Mouse (Mus musculus): ENCODE measurements around the gene Samd10. TPM values are rescaled to one million over a fixed set of nuclear protein-coding genes. Genes with fewer than 3 reads are reported as not detected.

Gene Samd10
- polyA plus RNA-seq, 1 experiment from 2014 or later, result 52.0 TPM

DNA sequence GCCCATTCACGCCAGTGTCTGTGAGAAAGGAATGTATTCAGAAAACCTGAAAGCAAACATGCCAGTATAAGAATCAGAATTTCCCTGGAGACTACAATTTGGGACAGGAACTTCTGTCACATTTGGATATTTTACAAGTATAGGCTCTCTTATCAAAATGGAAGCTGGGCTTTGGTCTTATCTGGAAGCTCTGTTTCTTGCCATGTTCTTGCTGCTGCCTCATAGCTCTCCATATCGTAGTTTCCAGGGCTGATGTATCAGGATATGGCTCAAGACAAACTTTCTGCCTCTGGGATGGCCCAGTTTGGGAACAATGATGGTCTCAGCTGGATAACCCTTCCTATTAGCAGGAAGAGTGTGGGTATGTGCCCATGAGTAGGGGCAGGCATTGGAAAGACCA is 22.4 kb downstream of the Samd10 start:
- no peaks in the 10 kb centered on the region for H3K27me3 ChIP-seq (ENCODE audit: control insufficient read depth, insufficient read depth, low read length)
- H3K27ac ChIP-seq (ENCODE audit: low read depth, low read length), result no peak overlapping the region
- ATAC-seq (replicated peaks; ENCODE audit: low FRiP score), result no peak
- H3K36me3 ChIP-seq (ENCODE audit: control insufficient read depth, insufficient read depth, low read length), result no peaks in the 10 kb centered on the region
- no peak overlapping the region for H3K4me2 ChIP-seq (ENCODE audit: low read depth, low read length, severe bottlenecking)
- no peak overlapping the region for H3K9ac ChIP-seq (ENCODE audit: low read length)
- no peaks in the 10 kb centered on the region for H3K9me3 ChIP-seq (ENCODE audit: control insufficient read depth, low read length)
- WGBS, result 86% methylated on average over 2 of the region's 2 CpGs
- H3K4me1 ChIP-seq (replicated peaks; ENCODE audit: control insufficient read depth, insufficient read depth, low read length), result peaks cover 4% of the 10 kb centered on the region; the same call in 1 of the 2 replicates
- no peak overlapping the region for H3K4me3 ChIP-seq (ENCODE audit: low read depth, low read length)
- no peak for DNase-seq (ENCODE audit: low spot score)

DNA sequence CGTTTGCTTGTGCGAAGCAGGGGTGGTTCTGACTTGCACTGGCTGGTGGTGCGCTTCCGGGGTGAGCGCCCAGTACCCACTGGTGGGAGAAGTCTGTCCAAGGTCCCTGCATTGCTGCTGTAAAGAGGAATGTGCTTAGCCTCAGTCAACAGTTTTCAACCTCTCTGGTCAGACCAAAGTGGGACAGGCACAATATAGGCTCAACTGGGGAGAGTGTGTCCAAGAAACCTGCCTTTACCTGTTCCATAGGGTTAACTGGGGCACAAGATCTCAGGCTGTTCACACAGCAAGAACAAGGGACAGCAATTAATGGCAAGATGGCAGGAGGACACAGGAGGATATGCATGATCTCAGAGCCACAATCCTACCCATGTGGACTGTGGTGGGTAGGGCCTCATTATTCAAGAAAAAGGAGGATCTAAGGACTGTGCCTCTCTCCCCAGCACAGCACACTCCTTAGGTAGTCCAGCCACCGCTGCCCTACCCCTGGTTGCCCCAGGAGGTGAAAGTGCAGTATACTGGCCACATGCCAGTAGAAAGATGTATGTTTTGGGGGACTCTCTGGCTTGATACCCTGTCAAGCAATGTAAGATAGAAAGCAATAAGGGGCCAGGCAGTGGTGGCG is 24.0 kb downstream of the Samd10 start:
- peak; percentile 34 for DNase-seq (ENCODE audit: low spot score)
- H3K27ac ChIP-seq (ENCODE audit: low read depth, low read length), result no peak overlapping the region
- H3K4me3 ChIP-seq (ENCODE audit: low read depth, low read length), result no peak overlapping the region
- ATAC-seq (replicated peaks; ENCODE audit: low FRiP score), result no peak
- no peak overlapping the region for H3K9ac ChIP-seq (ENCODE audit: low read length)
- H3K36me3 ChIP-seq (ENCODE audit: control insufficient read depth, insufficient read depth, low read length), result no peaks in the 10 kb centered on the region
- WGBS, result 93% methylated on average over 7 of the region's 7 CpGs
- no peaks in the 10 kb centered on the region for H3K9me3 ChIP-seq (ENCODE audit: control insufficient read depth, low read length)
- H3K4me2 ChIP-seq (ENCODE audit: low read depth, low read length, severe bottlenecking), result no peak overlapping the region
- no peaks in the 10 kb centered on the region for H3K27me3 ChIP-seq (ENCODE audit: control insufficient read depth, insufficient read depth, low read length)
- no peaks in the 10 kb centered on the region for H3K4me1 ChIP-seq (replicated peaks; ENCODE audit: control insufficient read depth, insufficient read depth, low read length)

DNA sequence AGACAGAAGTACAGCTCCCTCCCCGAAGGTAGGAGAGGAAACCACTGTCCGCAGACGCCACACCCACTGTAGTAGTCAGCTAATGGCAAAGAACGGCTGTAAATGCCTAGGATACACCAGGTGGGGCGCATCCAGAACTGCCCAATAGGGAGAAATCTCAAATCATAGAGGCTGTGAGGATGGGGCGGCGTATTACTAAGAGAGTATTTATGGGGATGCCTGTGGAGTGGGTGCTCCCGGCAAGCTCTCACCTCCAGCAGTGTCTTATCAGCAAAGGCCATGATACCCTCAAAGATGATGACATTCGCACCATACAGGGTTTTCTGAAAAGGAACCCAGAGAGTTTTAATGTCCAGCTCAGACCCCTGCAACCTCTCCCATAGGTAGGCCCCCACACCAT is 25.1 kb downstream of the Samd10 start:
- WGBS, result 90% methylated on average over 9 of the region's 9 CpGs
- Histone ChIP-seq H3K4me2 (ENCODE audit: low read depth, low read length, severe bottlenecking) (no peak overlapping the region), H3K27me3 (ENCODE audit: control insufficient read depth, insufficient read depth, low read length) (no peaks in the 10 kb centered on the region), H3K27ac (ENCODE audit: low read depth, low read length) (no peak overlapping the region), H3K9ac (ENCODE audit: low read length) (no peak overlapping the region), H3K4me1 (replicated peaks; ENCODE audit: control insufficient read depth, insufficient read depth, low read length) (no peaks in the 10 kb centered on the region), H3K9me3 (ENCODE audit: control insufficient read depth, low read length) (no peaks in the 10 kb centered on the region), H3K4me3 (ENCODE audit: low read depth, low read length) (no peak overlapping the region), H3K36me3 (ENCODE audit: control insufficient read depth, insufficient read depth, low read length) (no peaks in the 10 kb centered on the region)
- DNase-seq (ENCODE audit: low spot score) (no peak), ATAC-seq (replicated peaks; ENCODE audit: low FRiP score) (no peak)

DNA sequence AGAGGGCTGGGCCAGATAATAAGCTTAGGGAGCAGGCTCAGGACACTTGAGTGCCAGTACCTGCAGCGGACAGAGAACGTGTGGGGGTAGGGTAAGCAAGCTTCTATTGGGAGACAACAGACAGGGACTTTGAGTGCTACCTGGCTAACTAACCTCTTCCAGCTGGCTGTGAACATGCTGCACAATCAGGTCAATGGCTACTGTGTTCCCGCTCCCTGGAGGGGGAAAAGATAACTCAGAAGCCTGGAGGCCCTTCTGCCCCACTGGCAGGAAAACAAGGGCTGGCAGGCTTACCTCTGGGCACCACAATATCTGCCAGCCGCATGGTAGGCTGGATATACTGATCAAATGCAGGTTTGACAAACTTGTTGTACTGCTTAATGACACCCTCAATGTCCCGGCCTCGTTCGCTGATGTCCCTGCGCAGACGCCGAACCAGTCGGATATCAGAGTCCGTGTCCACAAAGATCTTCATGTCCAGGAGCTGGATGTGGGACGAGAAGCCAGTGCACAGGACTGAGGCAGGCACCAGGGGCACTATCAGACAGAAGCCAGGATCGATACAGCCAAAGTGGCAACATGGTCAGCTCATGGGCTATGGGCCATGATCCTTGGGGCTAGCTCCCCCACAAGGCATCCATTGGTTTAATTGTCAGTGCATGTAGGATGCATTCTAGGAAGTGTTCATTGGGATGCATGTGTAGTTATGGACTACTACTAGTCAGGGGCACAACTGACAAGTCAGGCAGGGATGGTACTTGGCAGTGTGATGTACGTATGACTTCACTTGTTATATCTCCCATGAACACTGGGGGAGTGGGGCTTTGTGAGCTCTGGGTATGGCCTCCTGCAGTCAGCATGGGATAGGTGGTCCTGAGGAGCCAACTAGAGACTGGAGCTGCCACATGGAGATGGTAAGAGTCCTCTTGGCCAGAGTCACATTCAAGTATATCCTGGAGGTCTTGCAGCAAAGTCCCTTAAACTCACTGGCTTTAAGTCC is 25.8 kb downstream of the Samd10 start:
- Histone ChIP-seq H3K4me3 (ENCODE audit: low read depth, low read length) (no peak overlapping the region), H3K36me3 (ENCODE audit: control insufficient read depth, insufficient read depth, low read length) (no peaks in the 10 kb centered on the region), H3K9me3 (ENCODE audit: control insufficient read depth, low read length) (no peaks in the 10 kb centered on the region), H3K27me3 (ENCODE audit: control insufficient read depth, insufficient read depth, low read length) (no peaks in the 10 kb centered on the region), H3K9ac (ENCODE audit: low read length) (no peak overlapping the region), H3K27ac (ENCODE audit: low read depth, low read length) (no peak overlapping the region), H3K4me2 (ENCODE audit: low read depth, low read length, severe bottlenecking) (no peak overlapping the region), H3K4me1 (replicated peaks; ENCODE audit: control insufficient read depth, insufficient read depth, low read length) (no peaks in the 10 kb centered on the region)
- ATAC-seq (replicated peaks; ENCODE audit: low FRiP score), result no peak
- peak; percentile 43 for DNase-seq (ENCODE audit: low spot score)
- 93% methylated on average over 15 of the region's 15 CpGs for WGBS

DNA sequence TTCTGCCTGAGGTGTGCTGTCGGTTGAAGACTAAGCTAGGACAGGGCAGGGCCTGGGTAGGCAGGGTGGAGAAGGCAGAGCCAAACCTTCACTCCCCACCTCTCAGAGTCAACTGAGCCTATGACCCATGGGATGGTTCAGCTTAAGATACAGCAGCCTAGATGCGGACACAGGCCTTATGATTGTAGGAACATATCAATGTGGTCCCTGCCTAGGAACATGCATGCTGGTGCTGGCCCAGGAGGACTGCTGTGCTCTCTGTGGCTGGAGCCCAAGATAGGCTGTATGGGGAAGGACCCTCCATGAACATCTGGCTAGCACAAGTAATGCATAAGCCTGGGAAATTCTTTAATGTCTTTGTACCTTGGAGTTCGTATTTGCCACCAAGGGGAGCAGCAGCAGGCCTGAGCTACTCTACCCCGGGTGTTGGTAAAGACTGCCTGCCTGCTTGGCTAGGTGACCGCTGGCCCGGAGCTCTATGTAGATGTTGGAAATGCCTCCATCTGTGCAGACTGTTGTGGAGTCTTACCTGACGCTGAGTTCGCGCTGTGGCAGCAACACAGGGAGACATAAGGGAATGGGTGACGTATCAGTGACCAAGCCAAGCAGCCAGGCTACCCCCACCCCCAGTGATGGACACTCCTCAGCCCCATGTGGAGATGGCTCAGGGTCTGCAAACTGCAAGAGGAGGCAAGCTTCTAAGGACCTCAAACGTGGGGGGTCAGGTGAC is 26.9 kb downstream of the Samd10 start:
- DNase-seq (ENCODE audit: low spot score), result peak; percentile 35
- H3K36me3 ChIP-seq (ENCODE audit: control insufficient read depth, insufficient read depth, low read length), result no peaks in the 10 kb centered on the region
- no peak overlapping the region for H3K27ac ChIP-seq (ENCODE audit: low read depth, low read length)
- ATAC-seq (replicated peaks; ENCODE audit: low FRiP score), result no peak
- no peak overlapping the region for H3K9ac ChIP-seq (ENCODE audit: low read length)
- no peak overlapping the region for H3K4me3 ChIP-seq (ENCODE audit: low read depth, low read length)
- no peaks in the 10 kb centered on the region for H3K27me3 ChIP-seq (ENCODE audit: control insufficient read depth, insufficient read depth, low read length)
- H3K4me1 ChIP-seq (replicated peaks; ENCODE audit: control insufficient read depth, insufficient read depth, low read length), result no peaks in the 10 kb centered on the region
- no peaks in the 10 kb centered on the region for H3K9me3 ChIP-seq (ENCODE audit: control insufficient read depth, low read length)
- WGBS, result 91% methylated on average over 11 of the region's 11 CpGs
- no peak overlapping the region for H3K4me2 ChIP-seq (ENCODE audit: low read depth, low read length, severe bottlenecking)

DNA sequence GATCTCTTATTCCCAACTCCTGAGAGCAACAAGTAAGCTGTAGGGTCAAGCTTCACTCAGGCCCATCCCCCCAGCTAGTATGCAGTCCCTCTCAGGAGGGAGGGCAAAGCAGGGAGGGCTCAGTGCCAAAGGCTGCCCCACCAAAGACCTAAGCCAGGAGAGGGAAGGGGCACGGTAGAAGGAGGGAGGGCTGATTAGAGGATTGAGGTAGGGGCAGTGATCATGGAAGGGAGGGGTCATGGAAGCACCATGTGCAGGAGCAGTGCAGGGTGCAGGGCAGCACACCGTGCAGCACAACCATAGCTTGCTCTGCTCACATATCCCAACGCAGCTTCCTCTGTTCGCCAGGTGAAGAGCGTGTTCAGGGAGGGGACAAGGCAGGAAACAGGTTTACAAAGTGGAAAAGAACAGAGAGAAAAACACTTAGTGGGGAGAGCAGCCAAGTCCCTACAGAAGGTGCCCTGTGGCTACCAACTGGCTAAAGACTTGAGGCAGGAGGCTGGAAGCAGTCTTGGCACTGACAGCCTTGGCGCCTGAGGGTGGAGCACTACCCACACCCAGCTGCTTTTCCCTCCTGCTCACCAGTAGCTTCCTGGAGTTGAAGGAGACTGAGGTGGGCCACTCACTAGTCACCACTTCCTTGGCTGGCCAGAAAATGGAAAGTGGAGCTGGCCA is 28.0 kb downstream of the Samd10 start:
- H3K4me3 ChIP-seq (ENCODE audit: low read depth, low read length), result no peak overlapping the region
- no peaks in the 10 kb centered on the region for H3K36me3 ChIP-seq (ENCODE audit: control insufficient read depth, insufficient read depth, low read length)
- H3K9me3 ChIP-seq (ENCODE audit: control insufficient read depth, low read length), result no peaks in the 10 kb centered on the region
- H3K9ac ChIP-seq (ENCODE audit: low read length), result no peak overlapping the region
- DNase-seq (ENCODE audit: low spot score), result peak; percentile 40
- H3K27ac ChIP-seq (ENCODE audit: low read depth, low read length), result no peak overlapping the region
- no peak overlapping the region for H3K4me2 ChIP-seq (ENCODE audit: low read depth, low read length, severe bottlenecking)
- H3K4me1 ChIP-seq (replicated peaks; ENCODE audit: control insufficient read depth, insufficient read depth, low read length), result no peaks in the 10 kb centered on the region
- no peaks in the 10 kb centered on the region for H3K27me3 ChIP-seq (ENCODE audit: control insufficient read depth, insufficient read depth, low read length)
- 80% methylated on average over 6 of the region's 6 CpGs for WGBS
- no peak for ATAC-seq (replicated peaks; ENCODE audit: low FRiP score)

DNA sequence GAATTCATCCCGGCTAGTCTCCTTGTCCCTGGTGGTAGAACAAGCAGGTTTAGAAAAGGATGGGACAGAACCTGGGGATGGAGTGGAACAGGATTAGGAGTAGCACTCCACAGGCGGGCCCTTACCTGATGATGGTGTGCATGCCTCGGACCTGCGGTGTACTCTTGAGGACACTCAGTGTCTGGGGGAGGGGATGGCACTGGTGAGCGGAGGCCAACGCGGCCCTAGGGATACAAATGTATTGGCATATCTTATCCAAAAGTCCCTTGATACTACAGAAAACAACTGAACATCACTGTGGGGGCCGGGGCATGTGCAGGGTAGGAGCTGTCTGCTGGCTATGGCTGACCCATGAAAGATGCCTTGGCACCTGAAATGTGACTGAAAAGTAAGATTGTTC is 28.6 kb downstream of the Samd10 start:
- no peaks in the 10 kb centered on the region for H3K27me3 ChIP-seq (ENCODE audit: control insufficient read depth, insufficient read depth, low read length)

DNA sequence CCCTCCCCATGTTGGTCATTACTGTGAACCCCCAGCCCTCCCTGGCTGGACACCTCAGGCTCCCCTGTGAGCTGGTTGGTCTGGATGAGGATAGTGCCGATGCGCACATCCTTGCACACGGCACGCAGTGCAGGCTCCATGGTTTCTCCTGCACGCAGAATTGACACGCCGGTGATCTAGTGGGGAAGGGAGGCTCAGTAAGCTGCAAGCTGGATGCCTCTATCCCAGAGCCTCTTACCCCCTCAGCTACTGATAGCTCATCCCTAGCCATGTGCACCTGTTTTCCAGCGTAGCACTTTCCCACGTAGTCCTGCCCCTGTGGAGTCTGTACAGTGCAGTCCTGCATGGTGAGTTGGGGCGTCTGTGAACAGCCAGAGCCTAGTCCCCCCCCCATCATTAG is 29.2 kb downstream of the Samd10 start:
- no peak overlapping the region for H3K4me3 ChIP-seq (ENCODE audit: low read depth, low read length)
- ATAC-seq (replicated peaks; ENCODE audit: low FRiP score), result no peak

More for the DNA sequence above, 28.6 kb downstream of the Samd10 start:
- H3K27ac ChIP-seq (ENCODE audit: low read depth, low read length), result no peak overlapping the region
- no peak overlapping the region for H3K9ac ChIP-seq (ENCODE audit: low read length)
- 91% methylated on average over 8 of the region's 8 CpGs for WGBS
- no peaks in the 10 kb centered on the region for H3K9me3 ChIP-seq (ENCODE audit: control insufficient read depth, low read length)
- no peaks in the 10 kb centered on the region for H3K4me1 ChIP-seq (replicated peaks; ENCODE audit: control insufficient read depth, insufficient read depth, low read length)
- ATAC-seq (replicated peaks; ENCODE audit: low FRiP score) (no peak), DNase-seq (ENCODE audit: low spot score) (peak; percentile 47)
- H3K36me3 ChIP-seq (ENCODE audit: control insufficient read depth, insufficient read depth, low read length), result no peaks in the 10 kb centered on the region
- H3K4me2 ChIP-seq (ENCODE audit: low read depth, low read length, severe bottlenecking), result no peak overlapping the region
- H3K4me3 ChIP-seq (ENCODE audit: low read depth, low read length), result no peak overlapping the region

More for the DNA sequence above, 29.2 kb downstream of the Samd10 start:
- no peaks in the 10 kb centered on the region for H3K36me3 ChIP-seq (ENCODE audit: control insufficient read depth, insufficient read depth, low read length)
- 95% methylated on average over 10 of the region's 10 CpGs for WGBS
- no peaks in the 10 kb centered on the region for H3K27me3 ChIP-seq (ENCODE audit: control insufficient read depth, insufficient read depth, low read length)
- no peaks in the 10 kb centered on the region for H3K4me1 ChIP-seq (replicated peaks; ENCODE audit: control insufficient read depth, insufficient read depth, low read length)
- no peak overlapping the region for H3K27ac ChIP-seq (ENCODE audit: low read depth, low read length)
- H3K9ac ChIP-seq (ENCODE audit: low read length), result no peak overlapping the region
- peak; percentile 37 for DNase-seq (ENCODE audit: low spot score)
- no peaks in the 10 kb centered on the region for H3K9me3 ChIP-seq (ENCODE audit: control insufficient read depth, low read length)
- H3K4me2 ChIP-seq (ENCODE audit: low read depth, low read length, severe bottlenecking), result no peak overlapping the region
